Mouse (Mus musculus): ENCODE measurements around the gene Gm29094.
"Not testable (repeated sequence)": the region's sequence is repeated elsewhere in the genome, so short reads cannot be mapped to it uniquely, and the experiment has no call there.

Gene Gm29094

DNA sequence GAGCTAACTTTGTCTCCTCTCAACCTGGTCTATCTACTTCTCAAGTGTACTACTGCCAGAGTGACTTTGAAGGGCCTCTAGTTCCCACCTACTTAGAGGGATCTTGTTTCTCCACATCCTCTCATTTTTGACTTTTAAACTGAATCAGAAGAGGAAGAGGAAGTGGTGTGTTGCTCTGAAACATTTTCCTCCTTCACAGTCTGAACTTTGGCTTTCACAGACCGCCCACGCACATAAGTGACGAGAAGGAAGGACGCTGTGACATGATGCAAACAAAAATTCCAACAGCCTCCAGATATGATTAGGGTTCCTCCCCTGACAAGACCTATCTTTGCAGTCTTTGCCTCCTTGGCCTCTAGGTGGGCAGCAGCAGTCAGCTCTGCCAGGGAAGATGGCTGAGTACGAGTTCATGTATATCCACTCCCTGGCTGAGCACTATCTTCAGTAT, at the start of gene Gm29094, which contains the start of gene Bcl2a1b:
Gm29094 (plus strand) TSS at position 411 of the 448 bp plus-strand sequence.
Bcl2a1b (plus strand) TSS at position 241 of the 448 bp plus-strand sequence.
- DNase-seq: peak; percentile 81 to 84

DNA sequence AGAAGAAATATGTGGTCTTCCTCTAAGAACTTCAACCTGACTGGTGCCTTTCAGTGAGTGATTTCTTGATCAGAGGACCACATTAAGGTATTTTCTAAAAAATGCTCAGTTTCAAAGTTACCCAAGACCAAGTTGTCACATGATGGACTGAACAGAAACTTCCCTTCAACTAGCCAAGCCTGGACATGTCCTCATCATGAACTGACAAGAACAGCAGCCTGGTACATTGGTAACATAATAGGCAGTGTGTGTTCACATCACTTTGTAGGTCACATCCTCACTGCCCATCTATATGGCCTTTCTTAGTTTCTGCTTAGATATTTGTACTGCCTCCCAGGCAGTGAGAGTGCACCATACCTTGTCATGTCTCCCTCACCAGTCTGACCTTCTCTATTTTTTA, 26.6 kb upstream of the Gm29094 start:
- DNase-seq: not testable (repeated sequence)

DNA sequence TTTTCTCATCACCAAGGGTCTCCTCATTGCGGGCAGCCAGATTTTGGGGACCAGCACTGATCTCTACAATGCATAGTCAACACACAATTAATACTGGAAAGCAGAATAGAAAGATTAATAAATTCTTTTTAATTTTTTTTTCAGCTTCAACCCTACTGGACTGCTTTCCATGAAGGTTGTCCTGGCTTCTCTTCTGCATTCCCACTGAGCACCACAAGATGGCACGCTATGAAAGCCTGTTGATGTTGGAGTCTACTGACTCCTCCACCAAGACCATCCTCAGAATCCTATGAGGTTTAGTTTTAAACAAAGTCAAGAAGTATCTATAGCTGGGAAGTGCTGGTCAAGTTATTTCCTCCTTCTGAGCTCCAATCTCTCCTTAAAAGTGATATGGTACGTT, 20.3 kb upstream of the Gm29094 start:
- peak; percentile 89 to 90 for DNase-seq

DNA sequence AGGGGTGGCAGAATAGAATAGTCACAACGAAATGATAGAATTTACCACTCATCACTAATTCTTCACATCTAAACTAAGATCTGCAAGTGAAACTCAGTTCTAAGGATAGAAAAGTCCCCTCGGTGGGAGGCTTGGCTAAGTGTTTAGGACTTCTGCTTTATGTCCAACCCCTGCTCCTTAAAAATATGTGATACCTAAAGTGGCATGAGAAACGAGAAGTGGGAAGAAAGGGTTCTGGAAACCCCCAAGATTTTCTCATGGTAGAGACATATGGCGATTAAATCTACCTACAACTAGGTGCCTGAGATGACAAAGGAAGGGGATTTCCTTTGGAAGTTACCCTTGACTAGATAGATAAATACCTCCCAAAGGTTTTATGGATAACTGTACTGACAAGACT, 19.7 kb upstream of the Gm29094 start:
- not testable (repeated sequence) for DNase-seq

DNA sequence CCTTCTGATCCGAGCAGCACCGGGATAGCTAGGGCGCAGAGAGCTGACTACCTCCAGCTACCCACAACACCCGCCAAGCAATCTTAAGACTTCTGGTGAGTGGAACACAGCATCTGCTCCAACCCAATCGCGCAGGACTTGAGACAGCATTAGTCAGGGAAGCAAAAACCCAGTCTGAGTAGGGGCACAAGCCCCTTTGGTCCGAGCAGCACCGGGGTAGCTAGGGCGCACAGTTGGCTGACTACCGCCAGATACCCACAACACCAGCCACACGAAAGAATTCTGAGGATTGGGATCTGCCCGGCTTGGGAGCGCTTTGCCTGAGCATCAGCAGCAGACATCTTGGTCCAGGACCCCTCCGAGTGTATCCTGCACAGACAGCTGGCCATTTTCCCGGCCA, 12.2 kb upstream of the Gm29094 start:
- DNase-seq: not testable (repeated sequence)

DNA sequence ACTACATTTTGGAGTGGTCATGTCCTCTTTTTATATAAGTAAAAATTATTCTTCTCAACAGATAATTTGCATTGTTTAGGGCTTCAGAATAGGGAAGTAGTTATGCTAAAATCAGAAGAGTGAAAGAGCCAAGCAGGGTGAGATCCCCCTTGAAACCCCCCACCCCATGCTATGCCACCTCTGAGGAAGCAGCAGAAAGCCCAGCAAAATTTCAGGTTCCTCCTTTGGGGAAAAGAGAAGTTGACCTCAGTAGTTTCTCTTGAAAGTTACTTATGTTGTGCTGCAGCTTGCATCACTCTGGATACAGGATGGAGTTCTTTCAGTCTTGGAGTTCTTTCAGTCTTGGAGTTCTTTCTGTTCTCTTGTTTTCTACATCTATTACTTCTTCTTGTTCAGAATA, 3.7 kb upstream of the Gm29094 start:
- DNase-seq: not testable (repeated sequence)

DNA sequence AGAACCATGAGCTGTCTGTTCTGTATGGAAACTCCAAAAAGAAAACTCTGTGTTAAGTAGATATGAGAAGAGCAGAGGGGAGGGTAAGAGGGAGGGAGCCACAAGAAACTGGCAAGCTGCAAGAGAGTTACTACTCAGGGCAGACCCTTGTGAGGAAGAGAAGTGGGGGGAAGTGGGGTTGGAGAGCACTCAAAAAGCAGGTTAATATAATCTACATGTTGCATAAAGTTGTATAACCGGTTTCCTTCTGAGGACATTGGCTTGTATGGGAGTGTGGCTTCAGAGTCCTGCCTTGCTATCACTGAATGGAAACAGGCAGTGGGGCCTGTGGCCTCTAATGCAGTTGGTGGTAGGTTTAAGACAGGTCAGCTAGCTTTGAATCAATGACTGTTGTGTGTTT, 1.7 kb upstream of the Gm29094 start:
- DNase-seq: not testable (repeated sequence)

DNA sequence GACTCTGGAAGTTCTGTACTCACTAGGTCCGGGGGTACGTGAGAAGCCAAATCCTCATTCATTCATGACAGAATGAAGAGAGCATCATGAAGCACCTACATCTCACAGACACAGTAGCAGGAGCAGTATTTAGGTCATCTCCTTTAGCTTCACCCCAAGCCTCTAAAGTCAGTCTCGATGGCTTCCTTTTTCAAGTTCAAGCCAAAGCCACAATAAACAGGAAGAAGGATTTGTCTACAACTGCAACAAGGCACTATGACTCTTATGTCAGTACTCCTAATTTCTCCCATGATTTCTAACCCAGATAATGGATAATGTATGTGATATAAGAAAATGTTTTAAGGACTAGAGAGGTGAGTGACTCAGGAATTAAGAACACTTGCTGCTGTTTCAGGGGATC, 830 bp upstream of the Gm29094 start:
- not testable (repeated sequence) for DNase-seq

DNA sequence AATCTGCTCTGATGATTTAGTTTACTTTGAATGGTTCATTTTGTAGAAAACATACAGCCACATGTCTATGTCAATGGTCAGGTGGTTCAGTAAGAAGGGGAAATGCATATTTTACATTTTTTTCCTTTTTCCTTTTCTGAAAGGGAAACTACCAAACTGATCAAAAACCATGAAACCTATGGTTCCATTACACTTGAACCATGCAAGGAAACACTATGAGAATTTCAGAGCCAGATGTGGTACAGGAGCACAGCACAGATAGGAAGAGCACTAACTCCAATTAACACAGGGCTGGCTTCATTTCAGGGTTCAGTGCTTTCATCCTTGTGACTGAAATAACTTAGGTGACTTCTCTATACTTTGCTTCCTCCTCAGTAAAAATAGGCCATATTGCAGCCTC, 3.1 kb downstream of the Gm29094 start:
- DNase-seq: peak; percentile 49 to 51

DNA sequence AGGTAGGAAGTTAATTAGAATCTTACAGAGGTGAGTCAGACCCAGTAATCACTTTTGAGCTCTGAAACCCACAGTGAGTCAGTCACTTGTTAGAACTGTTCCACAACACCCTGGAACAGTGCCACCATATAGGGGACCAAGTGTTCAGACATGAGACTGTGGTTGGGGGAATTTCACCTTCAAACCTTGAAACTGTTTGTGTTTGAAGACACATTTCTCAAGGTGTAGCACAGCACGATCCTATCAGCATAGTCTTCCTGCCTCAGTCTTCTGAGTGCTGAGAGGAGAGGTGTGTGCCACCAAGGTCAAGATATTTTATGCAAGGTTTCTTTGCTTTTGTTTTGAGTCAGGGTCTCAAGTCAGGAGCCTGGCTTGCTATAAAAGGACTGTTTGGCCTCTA, 9.8 kb downstream of the Gm29094 start:
- DNase-seq: not testable (repeated sequence)

DNA sequence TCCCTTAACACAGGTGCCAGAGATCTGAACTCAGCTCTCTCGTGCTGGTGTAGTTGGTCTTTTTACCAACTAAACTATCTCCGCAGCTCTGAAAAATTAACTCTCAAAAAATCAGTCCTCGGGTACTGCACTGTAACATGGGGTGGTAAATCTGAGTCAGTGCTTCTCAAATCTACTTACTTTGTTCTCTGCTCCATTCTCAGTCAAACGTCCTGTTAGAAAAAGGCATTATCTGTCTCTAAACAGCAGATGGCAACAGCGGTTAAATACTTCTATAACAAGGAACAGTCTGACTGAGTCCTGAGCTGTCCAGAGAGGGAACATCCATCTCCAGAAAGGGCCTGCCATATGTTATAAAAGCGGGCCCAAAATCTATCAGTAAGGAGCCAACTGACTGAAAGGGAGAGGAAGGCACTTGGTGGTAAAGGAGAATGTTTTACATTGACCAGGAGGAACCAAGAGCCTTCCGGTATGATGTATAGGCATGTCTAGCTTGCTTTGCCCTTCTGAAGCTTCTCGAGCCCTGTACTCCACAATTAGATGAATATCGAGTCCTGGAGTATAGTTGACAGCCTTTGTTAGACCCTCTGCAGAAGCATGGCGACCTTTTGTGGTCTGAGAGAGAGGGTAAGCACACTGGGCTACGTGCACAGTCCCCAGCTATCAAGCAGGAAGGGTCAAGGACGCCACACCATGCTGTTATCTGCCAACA, 11.3 kb downstream of the Gm29094 start, which contains the start of gene Mthfs:
Mthfs (plus strand) TSS at position 324 of the 712 bp plus-strand sequence.
- DNase-seq: peak in 1 of 2 experiments; percentile 21

DNA sequence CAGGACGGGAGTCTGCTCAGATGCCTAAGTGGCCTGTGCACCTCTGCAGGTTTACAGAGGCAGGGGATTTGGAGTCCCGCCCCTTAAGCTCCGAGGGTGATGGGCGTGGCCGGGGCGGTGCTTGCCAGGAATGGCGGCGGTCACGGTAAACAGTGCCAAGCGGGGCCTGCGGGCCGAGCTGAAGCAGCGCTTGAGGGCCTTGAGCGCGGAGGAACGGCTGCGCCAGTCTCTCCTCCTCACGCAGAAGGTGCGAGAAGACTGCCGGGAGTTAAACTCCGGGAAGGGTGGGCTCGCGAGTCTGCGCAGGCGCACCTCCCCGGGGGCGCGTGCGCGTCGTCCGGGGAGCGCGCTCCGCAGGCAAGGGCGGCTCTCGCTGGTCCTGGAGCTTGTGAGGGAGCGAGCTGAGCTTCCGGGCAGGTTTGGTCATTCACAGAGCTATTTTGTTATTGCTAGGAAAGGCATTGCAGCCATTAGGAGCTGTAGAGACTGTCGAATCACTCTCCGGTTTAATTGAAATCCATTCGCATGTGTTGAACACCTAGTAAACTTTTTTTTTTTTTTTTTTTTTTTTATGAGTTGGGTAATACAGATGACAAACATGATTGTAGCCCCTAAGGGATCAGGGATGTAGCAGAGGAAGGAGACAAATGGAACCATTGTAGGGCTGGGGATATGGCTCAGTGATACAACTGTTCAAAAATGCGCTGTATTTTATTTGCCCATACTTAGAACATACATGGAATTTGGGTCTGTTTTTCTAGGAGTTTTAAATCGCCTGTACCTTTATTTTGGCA, 12.1 kb downstream of the Gm29094 start:
- peak; percentile 85 to 93 for DNase-seq

DNA sequence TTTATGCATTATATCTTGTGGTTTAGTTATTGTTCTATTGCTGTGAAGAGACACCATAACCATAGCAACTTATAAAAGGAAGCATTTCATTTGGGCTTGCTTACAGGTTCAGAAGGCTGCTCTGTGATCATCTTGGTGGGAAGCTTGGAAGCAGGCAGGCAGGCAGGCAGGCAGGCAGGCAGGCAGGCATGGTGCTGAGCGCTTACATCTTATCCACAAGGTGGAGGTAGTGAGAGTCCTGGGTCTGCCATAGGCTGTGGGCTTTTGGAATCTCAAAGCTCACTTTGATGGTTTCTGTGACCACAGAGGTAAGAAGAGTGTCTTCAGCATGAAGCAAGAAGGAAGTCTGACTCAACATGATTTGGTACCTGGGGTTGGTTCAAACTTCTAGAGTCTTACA, 13.2 kb downstream of the Gm29094 start:
- peak; percentile 71 to 73 for DNase-seq

DNA sequence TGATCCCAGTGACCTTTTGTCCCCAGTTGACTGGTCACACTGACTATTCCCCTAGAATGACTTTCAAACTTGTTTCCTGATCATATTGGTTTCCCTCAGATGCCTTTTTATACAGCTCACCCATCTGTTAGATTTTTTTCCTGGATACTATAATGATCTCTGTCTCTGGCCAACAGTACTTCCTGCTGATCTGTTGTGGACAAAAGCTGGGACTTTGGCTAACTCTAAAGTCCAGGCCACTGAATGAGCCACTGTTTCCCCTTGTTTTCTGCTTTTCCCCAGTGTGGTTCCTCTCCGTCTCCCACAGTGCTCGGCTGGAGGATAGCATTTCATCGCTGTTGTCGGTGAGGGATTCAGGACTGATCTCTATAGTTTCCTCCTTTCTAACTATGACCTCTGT, 19.0 kb downstream of the Gm29094 start:
- not testable (repeated sequence) for DNase-seq

DNA sequence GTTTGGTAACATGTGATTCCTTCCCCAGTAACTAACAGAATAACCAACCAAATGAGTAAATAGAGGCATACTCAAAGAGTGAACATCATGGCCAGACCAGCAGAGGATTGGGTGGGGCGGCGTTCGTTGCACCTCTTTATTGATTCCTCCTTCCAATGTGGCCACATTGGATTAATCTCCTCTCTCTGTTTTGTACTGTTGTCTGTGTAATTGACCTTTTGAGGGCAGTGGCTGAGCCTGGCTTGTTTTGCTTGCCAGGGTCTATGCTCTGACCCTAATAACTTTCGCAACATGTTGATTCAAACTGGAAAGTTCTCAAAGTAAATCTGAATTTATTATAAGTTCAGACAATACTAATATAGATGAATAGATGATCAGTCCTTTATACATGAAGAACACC, 20.5 kb downstream of the Gm29094 start:
- not testable (repeated sequence) for DNase-seq

DNA sequence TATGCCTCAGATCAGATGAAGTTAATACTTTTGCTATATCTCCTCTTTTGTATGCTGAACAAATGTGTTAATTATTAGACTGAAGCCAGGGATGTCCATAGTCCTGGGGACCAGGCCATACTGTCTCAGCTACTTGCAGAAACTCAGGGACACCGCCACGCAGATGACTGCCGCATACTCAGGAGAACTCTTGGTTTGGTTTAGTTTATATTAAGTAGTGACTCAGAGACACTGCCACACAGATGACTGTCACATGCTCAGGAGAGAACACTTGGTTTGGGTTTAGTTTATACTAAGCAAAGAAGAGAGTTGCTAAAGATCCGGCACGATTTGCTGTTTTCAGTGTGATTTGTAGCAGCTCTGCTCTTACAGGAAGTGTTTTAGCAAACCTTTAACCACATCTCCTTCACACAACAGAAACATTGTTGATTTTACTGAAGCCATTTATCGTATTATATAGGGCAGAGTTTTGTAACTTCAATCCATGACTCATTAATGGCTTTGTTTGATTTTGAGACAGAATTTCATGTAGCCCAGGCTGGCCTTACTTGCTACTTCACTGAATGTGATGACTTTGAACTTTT, 21.6 kb downstream of the Gm29094 start:
- not testable (repeated sequence) for DNase-seq

DNA sequence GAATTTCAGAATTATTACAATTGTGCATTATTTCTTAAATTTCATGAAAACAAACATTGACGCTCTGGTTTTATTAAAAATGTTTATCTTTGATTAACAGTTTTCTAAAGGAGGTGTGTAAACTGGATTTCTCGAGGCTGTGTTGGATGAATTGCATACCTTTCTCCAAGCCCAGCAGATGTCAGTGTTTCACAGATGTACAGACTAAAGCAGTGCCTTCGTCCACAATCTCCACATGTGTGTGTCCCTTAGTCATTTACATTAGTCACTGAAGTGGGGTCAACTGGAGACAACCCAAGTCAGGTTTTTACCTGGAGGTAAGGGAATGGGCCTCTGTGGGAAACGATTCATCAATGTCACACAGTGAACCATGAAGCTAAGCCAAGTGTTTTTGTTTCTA, 26.9 kb downstream of the Gm29094 start:
- no peak for DNase-seq

DNA sequence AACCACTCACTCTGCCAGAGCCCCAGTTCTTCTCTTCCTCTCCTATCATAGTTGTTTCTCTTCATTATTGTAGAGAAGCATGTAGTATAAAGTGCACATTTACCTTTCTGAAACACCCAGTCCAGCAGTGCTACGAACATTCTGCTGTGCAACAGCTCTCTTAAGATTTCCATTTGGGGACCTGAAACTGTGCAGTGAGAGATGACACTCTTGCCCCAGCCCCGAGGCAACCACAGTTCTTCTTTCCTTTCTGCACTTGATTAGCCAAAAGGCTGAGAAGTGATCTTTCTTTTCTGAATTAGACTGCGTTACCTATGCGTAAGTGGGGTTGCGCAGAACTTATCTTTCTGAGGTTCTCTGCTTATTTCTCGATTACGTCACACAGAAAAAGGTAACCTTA, 28.9 kb downstream of the Gm29094 start:
- DNase-seq: peak; percentile 63 to 66

DNA sequence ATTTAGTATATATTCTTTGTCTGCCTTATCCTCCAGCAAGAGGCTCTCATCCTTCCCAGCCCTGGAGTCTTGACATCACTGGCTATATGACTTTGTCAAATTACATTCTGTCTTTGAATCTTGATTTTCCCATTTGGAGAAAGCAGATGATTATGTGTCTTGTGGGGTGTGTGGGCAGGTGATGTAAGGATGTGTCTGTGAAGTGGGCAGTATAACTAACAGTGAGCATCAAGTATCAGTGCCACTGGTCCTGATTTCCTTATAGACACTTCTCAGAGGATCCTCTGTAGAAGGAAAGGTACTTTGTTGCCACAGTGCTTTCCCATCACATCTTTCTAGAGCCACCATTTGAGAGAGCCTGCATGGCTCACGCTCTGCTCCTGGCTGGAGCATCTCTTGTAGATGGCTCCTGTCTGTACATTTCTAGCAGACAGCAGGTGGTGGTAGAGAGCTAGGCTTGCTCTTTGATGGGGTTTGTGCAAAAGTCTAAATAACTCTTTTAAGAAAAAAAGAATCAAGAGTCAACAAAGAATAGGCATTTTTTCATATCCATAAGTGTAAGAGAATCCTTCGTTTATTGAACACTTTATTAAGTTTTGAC, 31.8 kb downstream of the Gm29094 start:
- DNase-seq: peak; percentile 52 to 54

DNA sequence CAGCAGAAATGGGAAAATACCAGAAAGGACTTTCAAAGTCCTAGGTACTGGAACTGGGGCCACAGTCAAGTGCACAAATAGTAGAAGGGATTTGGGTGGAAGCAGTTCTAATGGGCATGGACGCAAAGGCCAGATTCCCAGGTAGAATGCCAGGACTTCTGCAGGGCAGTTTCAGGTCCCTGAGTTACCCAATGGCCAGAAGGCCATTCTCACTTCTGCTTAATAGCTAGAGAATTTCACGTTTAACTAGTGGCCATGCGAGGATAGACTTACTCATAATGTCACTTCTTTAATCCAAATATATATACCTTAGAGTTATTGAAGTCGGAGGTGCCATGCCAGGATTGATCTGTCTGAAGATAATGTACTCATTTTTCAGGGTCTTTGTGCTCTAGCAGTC, 38.0 kb downstream of the Gm29094 start:
- not testable (repeated sequence) for DNase-seq

DNA sequence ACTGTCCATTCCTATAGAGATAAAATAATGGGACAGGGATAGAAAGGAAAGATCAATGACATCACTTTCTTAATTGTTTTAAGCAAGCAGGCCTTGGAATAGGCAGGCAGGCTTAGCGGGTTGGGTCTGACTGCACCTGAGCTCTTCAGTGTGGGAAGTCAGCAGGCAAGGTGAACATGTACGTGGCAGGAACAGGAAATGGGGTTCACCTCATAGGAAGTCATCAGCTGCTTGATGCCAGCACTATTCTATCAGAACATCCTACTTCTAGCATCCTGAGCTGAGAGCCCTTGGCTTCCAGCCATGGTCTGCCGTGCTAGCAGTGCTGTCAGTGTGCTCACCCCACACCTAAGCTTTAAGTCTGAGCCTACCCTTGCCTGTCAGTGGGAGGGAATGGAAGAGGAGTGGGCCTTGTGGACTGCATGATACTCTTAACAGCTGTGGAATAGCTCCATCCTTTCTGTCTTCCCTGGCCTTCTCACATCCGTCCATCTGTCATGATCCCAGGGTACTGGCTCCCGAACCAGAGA, 39.9 kb downstream of the Gm29094 start:
- not testable (repeated sequence) for DNase-seq

DNA sequence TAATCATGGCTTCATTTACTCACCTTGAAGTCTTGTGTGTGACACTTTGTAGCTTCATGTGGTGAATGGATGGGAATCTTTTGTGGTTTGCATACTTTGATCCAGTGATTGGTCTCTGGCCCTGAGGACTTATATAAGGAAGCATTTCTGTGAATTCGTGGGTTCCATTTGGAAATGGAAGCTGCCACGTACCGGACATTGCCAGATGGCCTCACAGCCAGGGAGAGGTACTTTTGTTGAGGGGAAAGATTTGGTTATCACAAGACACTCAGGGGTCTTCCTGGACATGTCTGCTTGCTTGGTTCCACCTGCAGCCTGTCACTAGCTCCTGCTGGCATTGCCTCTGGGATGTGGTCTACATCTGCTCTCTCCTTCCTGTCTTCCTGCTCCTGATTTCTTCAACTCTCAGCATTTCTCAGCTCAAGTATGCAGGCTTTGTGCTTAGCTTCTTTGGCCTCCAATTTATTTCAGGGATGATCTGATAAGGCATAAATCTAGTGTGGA, 41.4 kb downstream of the Gm29094 start:
- not testable (repeated sequence) for DNase-seq

Measured in B cell, adult 2 months (primary cell).